Mouse (Mus musculus) heart, postnatal 14 days (tissue): ENCODE data around the gene Gpr19. TPM values are rescaled to one million over a fixed set of nuclear protein-coding genes. Genes with fewer than 3 reads are reported as not detected.

ENCODE experiments used
- DNase-seq, 2 experiments: peaks; one replicate each; pipeline ENCODE4 v3.0.0; 2021 to 2022
- intact Hi-C: fragments of 180-260 bp; cut with DNase I; formaldehyde crosslinking; loops from one replicate; pipeline ENCODE4 v1.15.1; 2025
- total RNA-seq, 2 experiments: library from RNA; stranded (reverse); gene quantifications; 2 replicates each; pipeline ENCODE4 v1.2.3; 2021

Gene Gpr19
- total RNA-seq, 2 experiments from 2014 or later, result 4.4 to 4.7 TPM

- intact Hi-C loops, result loop anchor here (1.0 to 10.0 kb wide), 4 partner anchors 32 to 438 kb away; partner anchors contain the start of gene Crebl2
- peak in 1 of 2 experiments; percentile 14 for DNase-seq
Measured at GRCm38 (mm10) chr6:134862671-134863104, 35.7 kb downstream of the Gpr19 start.

GRCm38 (mm10) chr6:134861386-134861785 lies 37.0 kb downstream of the Gpr19 start:
- intact Hi-C loops, result loop anchor here (10.0 kb wide), 1 partner anchor 437 kb away; no protein-coding TSS in a partner anchor
- no peak for DNase-seq

GRCm38 (mm10) chr6:134860275-134860674 lies 38.1 kb downstream of the Gpr19 start:
- intact Hi-C loops, result loop anchor here (10.0 kb wide), 1 partner anchor 435 kb away; no protein-coding TSS in a partner anchor
- no peak for DNase-seq

GRCm38 (mm10) chr6:134859021-134859420 lies 39.4 kb downstream of the Gpr19 start:
- intact Hi-C loops, result no loop called here
- DNase-seq, result no peak

GRCm38 (mm10) chr6:134855926-134856325 lies 42.5 kb downstream of the Gpr19 start:
- DNase-seq, result no peak
- intact Hi-C loops, result no loop called here

GRCm38 (mm10) chr6:134854782-134855181 lies 43.6 kb downstream of the Gpr19 start:
- no peak for DNase-seq
- intact Hi-C loops, result no loop called here

- intact Hi-C loops, result no loop called here
- DNase-seq, result no peak
Measured at GRCm38 (mm10) chr6:134849985-134850384, 48.4 kb downstream of the Gpr19 start.

- no peak for DNase-seq
- intact Hi-C loops, result no loop called here
Measured at GRCm38 (mm10) chr6:134849461-134849860, 48.9 kb downstream of the Gpr19 start.

- intact Hi-C loops, result no loop called here
- DNase-seq, result peak in 1 of 2 experiments; percentile 32
Measured at GRCm38 (mm10) chr6:134848197-134848890, 50.0 kb downstream of the Gpr19 start.

- DNase-seq, result no peak
- intact Hi-C loops, result no loop called here
Measured at GRCm38 (mm10) chr6:134847550-134847949, 50.8 kb downstream of the Gpr19 start.

- no peak for DNase-seq
- intact Hi-C loops, result no loop called here
Measured at GRCm38 (mm10) chr6:134846308-134846707, 52.1 kb downstream of the Gpr19 start.

GRCm38 (mm10) chr6:134845726-134846125 lies 52.7 kb downstream of the Gpr19 start:
- intact Hi-C loops, result no loop called here
- no peak for DNase-seq

GRCm38 (mm10) chr6:134840346-134840745 lies 58.0 kb downstream of the Gpr19 start:
- no peak for DNase-seq

GRCm38 (mm10) chr6:134838111-134838510 lies 60.3 kb downstream of the Gpr19 start:
- no peak for DNase-seq
- intact Hi-C loops, result no loop called here

More at GRCm38 (mm10) chr6:134840346-134840745, 58.0 kb downstream of the Gpr19 start:
- intact Hi-C loops, result no loop called here

- no peak for DNase-seq
- intact Hi-C loops, result no loop called here
Measured at GRCm38 (mm10) chr6:134834585-134835251, 63.7 kb downstream of the Gpr19 start.

GRCm38 (mm10) chr6:134830776-134831175 lies 67.6 kb downstream of the Gpr19 start:
- no peak for DNase-seq
- intact Hi-C loops, result loop anchor here (2.0 kb wide), 1 partner anchor 32 kb away; no protein-coding TSS in a partner anchor

- intact Hi-C loops, result loop anchor here (2.0 kb wide), 2 partner anchors 33 to 37 kb away; partner anchors contain the start of gene Dusp16
- DNase-seq, result peak; percentile 100
Measured at GRCm38 (mm10) chr6:134829786-134830700, 68.3 kb downstream of the Gpr19 start, which contains the start of gene Crebl2. Crebl2 (plus strand) TSS chr6:134830154.

GRCm38 (mm10) chr6:134822844-134823243 lies 75.5 kb downstream of the Gpr19 start:
- intact Hi-C loops, result no loop called here
- DNase-seq, result peak in 1 of 2 experiments; percentile 10

- DNase-seq, result no peak
- intact Hi-C loops, result no loop called here
Measured at GRCm38 (mm10) chr6:134820411-134820810, 78.0 kb downstream of the Gpr19 start.

- no peak for DNase-seq
- intact Hi-C loops, result no loop called here
Measured at GRCm38 (mm10) chr6:134819741-134820140, 78.6 kb downstream of the Gpr19 start.
